Mouse (Mus musculus): ENCODE measurements around the gene Kcnk18. TPM values are rescaled to one million over a fixed set of nuclear protein-coding genes. Genes with fewer than 3 reads are reported as not detected.

The Kcnk18 gene
- polyA plus RNA-seq, 1 experiment from 2014 or later = not detected

DNA sequence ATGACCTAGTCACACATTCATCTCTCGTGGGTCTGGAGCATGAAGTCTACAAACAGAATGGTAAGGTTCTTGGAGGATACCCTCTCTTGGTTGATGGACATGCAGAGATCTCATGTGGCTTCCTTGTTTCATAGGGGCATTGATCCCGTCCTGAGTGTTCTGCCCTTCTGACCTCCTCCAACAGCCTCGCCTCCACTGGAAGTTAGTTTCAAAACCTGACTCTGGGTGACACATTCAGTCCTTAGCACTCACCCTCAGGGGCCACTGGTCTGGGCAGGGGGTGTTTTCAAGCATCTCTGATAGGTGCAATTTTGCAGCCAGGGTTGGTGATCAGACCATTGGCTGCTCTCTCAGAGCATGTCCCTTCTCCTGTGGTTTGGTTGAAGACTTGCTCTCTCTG, 19.6 kb downstream of the Kcnk18 start:
- H3K27ac ChIP-seq (ENCODE audit: low read depth, low read length) = no peak overlapping the region
- 73% methylated on average over 3 of the region's 3 CpGs for WGBS

GRCm38 (mm10) chr19:59239124-59239817, 20.3 kb downstream of the Kcnk18 start:
- Histone ChIP-seq H3K9me3 (ENCODE audit: control insufficient read depth, low read length) (no peaks in the 10 kb centered on the region), H3K27me3 (ENCODE audit: control insufficient read depth, insufficient read depth, low read length) (0 out of 2 replicates have a peak, but pooled peaks cover 2% of the 10 kb centered on the region), H3K4me3 (ENCODE audit: low read depth, low read length) (no peak overlapping the region), H3K27ac (ENCODE audit: low read depth, low read length) (no peak overlapping the region), H3K9ac (ENCODE audit: low read length) (no peak overlapping the region), H3K4me2 (no peak overlapping the region), H3K4me1 (ENCODE audit: control insufficient read depth, insufficient read depth, low read length) (no peaks in the 10 kb centered on the region), H3K36me3 (ENCODE audit: control insufficient read depth, insufficient read depth, low read length) (no peaks in the 10 kb centered on the region)
- WGBS = 22% methylated on average over 17 of the region's 17 CpGs
- DNase-seq (ENCODE audit: low spot score, missing footprints) (peak; percentile 99), ATAC-seq (ENCODE audit: low FRiP score) (peak; percentile 82)

More for the DNA sequence above, 19.6 kb downstream of the Kcnk18 start:
- H3K36me3 ChIP-seq (ENCODE audit: control insufficient read depth, insufficient read depth, low read length) = no peaks in the 10 kb centered on the region
- H3K9ac ChIP-seq (ENCODE audit: low read length) = no peak overlapping the region
- no peak overlapping the region for H3K4me3 ChIP-seq (ENCODE audit: low read depth, low read length)
- H3K27me3 ChIP-seq (ENCODE audit: control insufficient read depth, insufficient read depth, low read length) = 0 out of 2 replicates have a peak, but pooled peaks cover 2% of the 10 kb centered on the region
- H3K4me1 ChIP-seq (ENCODE audit: control insufficient read depth, insufficient read depth, low read length) = no peaks in the 10 kb centered on the region
- DNase-seq (ENCODE audit: low spot score, missing footprints) (peak; percentile 33), ATAC-seq (ENCODE audit: low FRiP score) (no peak)
- H3K9me3 ChIP-seq (ENCODE audit: control insufficient read depth, low read length) = no peaks in the 10 kb centered on the region
- H3K4me2 ChIP-seq = no peak overlapping the region

DNA sequence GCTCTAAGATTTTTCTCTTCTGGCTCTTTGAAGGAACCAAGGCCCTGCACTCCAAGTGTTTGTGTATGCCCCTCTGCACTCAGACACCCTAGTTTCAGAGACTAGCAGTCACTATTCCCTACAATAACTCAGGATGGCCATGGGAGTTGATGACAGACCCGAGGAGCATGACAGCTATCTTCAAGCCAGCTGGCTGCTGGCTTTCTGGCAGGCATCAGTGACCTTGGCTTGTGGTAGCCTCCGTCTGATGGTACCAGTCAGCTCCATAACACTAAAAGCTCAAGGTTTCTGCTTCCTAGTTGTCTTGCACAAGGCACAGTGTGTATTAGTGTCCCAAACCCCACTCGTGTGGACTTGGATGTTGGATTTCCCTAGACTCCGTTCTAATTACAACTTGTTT, 23.0 kb downstream of the Kcnk18 start:
- Histone ChIP-seq H3K4me3 (ENCODE audit: low read depth, low read length) (no peak overlapping the region), H3K27ac (ENCODE audit: low read depth, low read length) (no peak overlapping the region)
- 87% methylated on average over 4 of the region's 4 CpGs for WGBS

DNA sequence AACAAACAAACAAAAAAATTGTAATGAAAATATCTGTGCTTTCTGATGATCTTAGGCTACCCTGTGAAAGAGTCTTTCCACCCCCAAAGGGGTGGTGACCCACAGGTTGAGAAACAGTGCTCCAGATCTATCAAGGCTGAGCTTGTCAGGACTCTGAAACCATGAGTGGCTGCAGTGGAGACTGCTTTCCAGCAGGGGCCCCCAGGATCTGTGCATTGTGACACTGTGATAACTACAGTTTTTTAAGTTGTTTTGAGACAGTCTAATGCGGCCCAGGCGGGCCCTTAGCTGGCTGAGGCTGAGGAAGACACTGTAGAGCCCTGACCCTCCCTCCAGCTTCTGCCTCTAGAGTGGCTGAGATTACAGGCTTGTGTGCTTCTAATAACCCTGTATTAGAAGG, 24.0 kb downstream of the Kcnk18 start:
- Histone ChIP-seq H3K4me3 (ENCODE audit: low read depth, low read length) (no peak overlapping the region), H3K9me3 (ENCODE audit: control insufficient read depth, low read length) (no peaks in the 10 kb centered on the region), H3K4me2 (no peak overlapping the region), H3K27me3 (ENCODE audit: control insufficient read depth, insufficient read depth, low read length) (0 out of 2 replicates have a peak, but pooled peaks cover 2% of the 10 kb centered on the region), H3K4me1 (ENCODE audit: control insufficient read depth, insufficient read depth, low read length) (no peaks in the 10 kb centered on the region), H3K27ac (ENCODE audit: low read depth, low read length) (no peak overlapping the region), H3K36me3 (ENCODE audit: control insufficient read depth, insufficient read depth, low read length) (no peaks in the 10 kb centered on the region), H3K9ac (ENCODE audit: low read length) (no peak overlapping the region)
- DNase-seq (ENCODE audit: low spot score, missing footprints) (peak; percentile 60), ATAC-seq (ENCODE audit: low FRiP score) (no peak)
- WGBS = 86% methylated on average over 2 of the region's 2 CpGs

More for the DNA sequence above, 23.0 kb downstream of the Kcnk18 start:
- no peak for DNase-seq (ENCODE audit: low spot score, missing footprints)
- ATAC-seq (ENCODE audit: low FRiP score) = no peak
- no peaks in the 10 kb centered on the region for H3K9me3 ChIP-seq (ENCODE audit: control insufficient read depth, low read length)
- H3K4me2 ChIP-seq = no peak overlapping the region
- H3K9ac ChIP-seq (ENCODE audit: low read length) = no peak overlapping the region
- H3K27me3 ChIP-seq (ENCODE audit: control insufficient read depth, insufficient read depth, low read length) = 0 out of 2 replicates have a peak, but pooled peaks cover 2% of the 10 kb centered on the region
- no peaks in the 10 kb centered on the region for H3K36me3 ChIP-seq (ENCODE audit: control insufficient read depth, insufficient read depth, low read length)
- no peaks in the 10 kb centered on the region for H3K4me1 ChIP-seq (ENCODE audit: control insufficient read depth, insufficient read depth, low read length)

GRCm38 (mm10) chr19:59248144-59248543, 29.1 kb downstream of the Kcnk18 start:
- WGBS = 81% methylated on average over 4 of the region's 4 CpGs
- Histone ChIP-seq H3K4me2 (no peak overlapping the region), H3K4me3 (ENCODE audit: low read depth, low read length) (no peak overlapping the region), H3K27me3 (ENCODE audit: control insufficient read depth, insufficient read depth, low read length) (no peaks in the 10 kb centered on the region), H3K9me3 (ENCODE audit: control insufficient read depth, low read length) (no peaks in the 10 kb centered on the region), H3K27ac (ENCODE audit: low read depth, low read length) (no peak overlapping the region), H3K9ac (ENCODE audit: low read length) (no peak overlapping the region), H3K36me3 (ENCODE audit: control insufficient read depth, insufficient read depth, low read length) (no peaks in the 10 kb centered on the region), H3K4me1 (ENCODE audit: control insufficient read depth, insufficient read depth, low read length) (no peaks in the 10 kb centered on the region)
- ATAC-seq (ENCODE audit: low FRiP score) = no peak
- peak; percentile 39 for DNase-seq (ENCODE audit: low spot score, missing footprints)

- H3K4me2 ChIP-seq = no peak overlapping the region
- no peaks in the 10 kb centered on the region for H3K27me3 ChIP-seq (ENCODE audit: control insufficient read depth, insufficient read depth, low read length)
- no peak overlapping the region for H3K4me3 ChIP-seq (ENCODE audit: low read depth, low read length)
- ATAC-seq (ENCODE audit: low FRiP score) (no peak), DNase-seq (ENCODE audit: low spot score, missing footprints) (peak; percentile 83)
- H3K27ac ChIP-seq (ENCODE audit: low read depth, low read length) = no peak overlapping the region
- H3K36me3 ChIP-seq (ENCODE audit: control insufficient read depth, insufficient read depth, low read length) = no peaks in the 10 kb centered on the region
- H3K4me1 ChIP-seq (ENCODE audit: control insufficient read depth, insufficient read depth, low read length) = no peaks in the 10 kb centered on the region
- H3K9ac ChIP-seq (ENCODE audit: low read length) = no peak overlapping the region
- H3K9me3 ChIP-seq (ENCODE audit: control insufficient read depth, low read length) = no peaks in the 10 kb centered on the region
- WGBS = 79% methylated on average over 11 of the region's 11 CpGs
These were observed 29.7 kb downstream of the Kcnk18 start for GRCm38 (mm10) chr19:59248553-59249286.

GRCm38 (mm10) chr19:59252651-59253050, 33.6 kb downstream of the Kcnk18 start:
- 79% methylated on average over 2 of the region's 2 CpGs for WGBS
- Histone ChIP-seq H3K4me2 (no peak overlapping the region), H3K27ac (ENCODE audit: low read depth, low read length) (no peak overlapping the region), H3K36me3 (ENCODE audit: control insufficient read depth, insufficient read depth, low read length) (no peaks in the 10 kb centered on the region), H3K4me3 (ENCODE audit: low read depth, low read length) (no peak overlapping the region), H3K9ac (ENCODE audit: low read length) (no peak overlapping the region), H3K27me3 (ENCODE audit: control insufficient read depth, insufficient read depth, low read length) (no peaks in the 10 kb centered on the region), H3K4me1 (ENCODE audit: control insufficient read depth, insufficient read depth, low read length) (no peaks in the 10 kb centered on the region), H3K9me3 (ENCODE audit: control insufficient read depth, low read length) (peaks cover 2% of the 10 kb centered on the region; the same call in 1 of the 2 replicates)
- ATAC-seq (ENCODE audit: low FRiP score) (no peak), DNase-seq (ENCODE audit: low spot score, missing footprints) (no peak)

DNA sequence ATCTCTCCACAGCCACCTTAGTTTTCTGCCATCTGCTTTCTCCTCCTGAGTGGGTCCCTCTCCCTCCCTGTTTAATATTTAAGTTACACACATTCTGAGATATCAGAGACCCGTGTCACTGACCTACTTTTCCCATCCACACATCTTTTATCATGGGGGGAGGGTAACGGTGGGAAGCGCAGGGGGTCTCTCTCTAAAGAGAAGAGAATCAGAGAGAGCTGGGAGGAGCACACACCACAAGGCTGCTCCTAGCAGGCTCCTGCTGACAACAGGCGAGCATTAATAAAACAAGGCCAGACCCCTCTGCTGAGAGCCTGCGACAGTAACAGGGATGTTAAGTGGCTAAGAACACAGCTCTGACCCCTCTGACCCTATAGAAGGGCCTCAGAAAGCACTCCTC, 40.6 kb downstream of the Kcnk18 start:
- DNase-seq (ENCODE audit: low spot score, missing footprints) (no peak), ATAC-seq (ENCODE audit: low FRiP score) (no peak)
- no peak overlapping the region for H3K4me2 ChIP-seq
- H3K9ac ChIP-seq (ENCODE audit: low read length) = no peak overlapping the region
- H3K9me3 ChIP-seq (ENCODE audit: control insufficient read depth, low read length) = peaks cover 2% of the 10 kb centered on the region; the same call in 1 of the 2 replicates
- no peaks in the 10 kb centered on the region for H3K36me3 ChIP-seq (ENCODE audit: control insufficient read depth, insufficient read depth, low read length)
- H3K27ac ChIP-seq (ENCODE audit: low read depth, low read length) = no peak overlapping the region
- WGBS = 33% methylated on average over 5 of the region's 5 CpGs
- H3K4me3 ChIP-seq (ENCODE audit: low read depth, low read length) = no peak overlapping the region
- H3K4me1 ChIP-seq (ENCODE audit: control insufficient read depth, insufficient read depth, low read length) = peaks cover 11% of the 10 kb centered on the region
- peaks cover 27% of the 10 kb centered on the region for H3K27me3 ChIP-seq (ENCODE audit: control insufficient read depth, insufficient read depth, low read length)

Measured in midbrain, embryonic 11.5 days (tissue).